ENCODE assay signal across 25 mouse cellular contexts in the genomic region with DNA sequence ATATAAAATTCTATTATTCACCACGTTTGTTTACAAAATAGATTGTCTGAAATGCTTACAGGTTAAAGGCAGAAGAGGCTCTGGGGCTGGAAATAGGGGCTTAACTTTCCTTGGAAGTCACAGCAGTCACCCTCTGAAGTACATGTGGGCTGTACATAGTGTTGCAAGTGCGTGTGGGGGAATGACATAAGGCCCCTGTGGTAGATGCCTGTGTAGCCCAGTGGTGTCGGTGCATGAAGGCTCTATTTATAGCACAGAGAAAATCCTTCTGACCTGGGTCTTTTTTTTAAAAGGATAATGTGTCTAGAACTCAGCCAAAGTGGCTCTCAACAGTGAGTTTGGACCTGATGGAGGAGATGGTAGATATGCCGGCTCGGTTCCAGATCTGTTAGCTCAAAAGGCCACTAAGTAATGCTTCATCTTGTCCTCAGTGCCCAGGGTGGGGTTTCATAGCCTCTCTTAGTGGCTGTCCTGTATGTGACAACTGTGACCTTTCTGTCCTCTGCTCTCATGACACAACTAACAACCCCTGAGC.
DNase-seq lines count a peak whose midpoint lies in the region; ATAC-seq and TF ChIP-seq lines count a peak whose summit lies in the region.
"Had no signal": no experiment of that assay in that cellular context is flagged by ENCODE, and none has a peak within 500 bp of the region (broad histone marks: within the 10 kb centered on the region; RNA-seq: fewer than 3 reads in every experiment).

No protein-coding gene starts in this region.

- H3K4me2 ChIP-seq in heart, embryonic 11.5 days, result no peak overlapping the region
- no peak overlapping the region for H3K4me2 ChIP-seq in heart, embryonic 14.5 days (ENCODE audit: low read length)
- no peak overlapping the region for H3K4me2 ChIP-seq in heart, postnatal 0 days (ENCODE audit: low read depth, low read length)
- H3K4me2 ChIP-seq: forebrain, embryonic 13.5 days; hindbrain, embryonic 12.5 days; hindbrain, embryonic 15.5 days had no signal

- intact Hi-C loops in heart, adult 2 months (cut with DNase I), result no loop called here
- intact Hi-C loops in heart, postnatal 25 days (cut with DNase I), result no loop called here

- 59% methylated on average over 5 of the region's 5 CpGs for WGBS in heart, embryonic 11.5 days (ENCODE audit: insufficient replicate concordance)
- 71% methylated on average over 5 of the region's 5 CpGs for WGBS in heart, adult 2 months
- 54% methylated on average over 5 of the region's 5 CpGs for WGBS in heart, embryonic 14.5 days
- WGBS in heart, postnatal 0 days, result 47% methylated on average over 5 of the region's 5 CpGs

- TF ChIP-seq POLR2A in heart, adult 2 months (IDR thresholded peaks at IDR 0.05; ENCODE audit: insufficient read depth, low read depth, low read length), result no peak

- no peak overlapping the region for H3K9ac ChIP-seq in heart, embryonic 11.5 days (ENCODE audit: low read depth, low read length)
- no peak overlapping the region for H3K9ac ChIP-seq in heart, adult 2 months (ENCODE audit: low read depth, low read length)
- no peak overlapping the region for H3K9ac ChIP-seq in heart, embryonic 14.5 days (ENCODE audit: low read length)
- no peak overlapping the region for H3K9ac ChIP-seq in heart, postnatal 0 days (replicated peaks; ENCODE audit: low read depth, low read length)
- H3K9ac ChIP-seq: forebrain, embryonic 13.5 days; hindbrain, embryonic 12.5 days; hindbrain, embryonic 15.5 days had no signal

- ATAC-seq in heart, embryonic 11.5 days (replicated peaks; ENCODE audit: insufficient number of reproducible peaks, low FRiP score, low TSS enrichment), result 0 out of 2 replicates have a peak, but pooled peaks have one; percentile 57
- peak; percentile 66; the same call in 1 of the 2 replicates for ATAC-seq in heart, embryonic 14.5 days (ENCODE audit: insufficient number of reproducible peaks, insufficient read depth, low FRiP score, low read depth)
- ATAC-seq in heart, postnatal 0 days (ENCODE audit: insufficient read depth, low read depth), result peak; percentile 71
- ATAC-seq: forebrain, embryonic 13.5 days; forebrain, embryonic 16.5 days; intestine, postnatal 0 days; Patski had no signal

- H3K4me1 ChIP-seq in heart, embryonic 11.5 days (ENCODE audit: control insufficient read depth, insufficient read depth, low read length), result 0 out of 2 replicates have a peak, but pooled peaks cover 3% of the 10 kb centered on the region
- no peaks in the 10 kb centered on the region for H3K4me1 ChIP-seq in heart, adult 2 months (ENCODE audit: control insufficient read depth, insufficient read depth, low read length)
- peaks cover 19% of the 10 kb centered on the region in 2 experiments for H3K4me1 ChIP-seq in heart, embryonic 14.5 days (ENCODE audit: control insufficient read depth in 2 of 2, insufficient read depth in 2 of 2, low read length in 2 of 2)
- no peaks in the 10 kb centered on the region for H3K4me1 ChIP-seq in heart, postnatal 0 days (ENCODE audit: control insufficient read depth, insufficient read depth)
- H3K4me1 ChIP-seq: forebrain, embryonic 10.5 days; forebrain, embryonic 13.5 days; hindbrain, embryonic 12.5 days had no signal

- H3K4me3 ChIP-seq in heart, embryonic 11.5 days (ENCODE audit: low read depth, low read length), result no peak overlapping the region
- no peak overlapping the region for H3K4me3 ChIP-seq in heart, adult 2 months
- H3K4me3 ChIP-seq in heart, embryonic 14.5 days (ENCODE audit: control insufficient read depth in 1 of 2, insufficient read depth in 1 of 2, low read depth in 1 of 2, low read length in 2 of 2), result no peak overlapping the region
- H3K4me3 ChIP-seq in heart, postnatal 0 days (ENCODE audit: low read depth, low read length), result no peak overlapping the region
- H3K4me3 ChIP-seq: forebrain, embryonic 10.5 days; forebrain, embryonic 13.5 days; heart, embryonic 10.5 days; hindbrain, embryonic 12.5 days; hindbrain, embryonic 15.5 days had no signal

- H3K27me3 ChIP-seq in heart, embryonic 11.5 days (ENCODE audit: control insufficient read depth, insufficient read depth, low read length), result no peaks in the 10 kb centered on the region
- H3K27me3 ChIP-seq in heart, adult 2 months (ENCODE audit: control insufficient read depth, insufficient read depth, low read length), result no peaks in the 10 kb centered on the region
- H3K27me3 ChIP-seq in heart, embryonic 14.5 days (ENCODE audit: control insufficient read depth, insufficient read depth, low read length), result no peaks in the 10 kb centered on the region
- no peaks in the 10 kb centered on the region for H3K27me3 ChIP-seq in heart, postnatal 0 days (ENCODE audit: control insufficient read depth, insufficient read depth, low read length)
- H3K27me3 ChIP-seq: CH12.LX; forebrain, embryonic 13.5 days; hindbrain, embryonic 12.5 days; hindbrain, embryonic 15.5 days; Patski had no signal

- no peak for TF ChIP-seq CTCF in heart, adult 2 months (IDR thresholded peaks at IDR 0.05)
- TF ChIP-seq CTCF in heart, postnatal 0 days (IDR thresholded peaks at IDR 0.05; ENCODE audit: low read depth), result no peak

- H3K79me2 ChIP-seq in heart, adult 2 months (replicated peaks; ENCODE audit: control insufficient read depth, insufficient read depth, low read length), result no peaks in the 10 kb centered on the region

- H3K36me3 ChIP-seq in heart, embryonic 11.5 days (ENCODE audit: control insufficient read depth, insufficient read depth, low read length), result no peaks in the 10 kb centered on the region
- no peaks in the 10 kb centered on the region for H3K36me3 ChIP-seq in heart, adult 2 months (ENCODE audit: control insufficient read depth, insufficient read depth, low read length)
- no peaks in the 10 kb centered on the region for H3K36me3 ChIP-seq in heart, embryonic 14.5 days (ENCODE audit: control insufficient read depth, insufficient read depth, low read length)
- no peaks in the 10 kb centered on the region for H3K36me3 ChIP-seq in heart, postnatal 0 days (replicated peaks; ENCODE audit: control insufficient read depth, insufficient read depth, low read length)
- H3K36me3 ChIP-seq: forebrain, embryonic 10.5 days; heart, embryonic 10.5 days; hindbrain, embryonic 12.5 days; hindbrain, embryonic 15.5 days had no signal

- peak overlapping the region; percentile 63 for H3K27ac ChIP-seq in heart, embryonic 11.5 days (ENCODE audit: low read depth, low read length)
- no peak overlapping the region for H3K27ac ChIP-seq in heart, adult 2 months
- peak overlapping the region; percentile 50 to 79; a peak in 3 of 4 replicates for H3K27ac ChIP-seq in heart, embryonic 14.5 days (replicated peaks in 1 of 2; ENCODE audit: control insufficient read depth in 1 of 2, insufficient read depth in 1 of 2, low read depth in 2 of 2, low read length in 2 of 2)
- no peak overlapping the region for H3K27ac ChIP-seq in heart, postnatal 0 days (ENCODE audit: low read depth)
- H3K27ac ChIP-seq: forebrain, embryonic 10.5 days; forebrain, embryonic 13.5 days; hindbrain, embryonic 12.5 days; hindbrain, embryonic 15.5 days had no signal

- no peak for TF ChIP-seq EP300 in heart, adult 2 months (IDR thresholded peaks at IDR 0.05; ENCODE audit: insufficient read depth, low read depth, low read length)
- TF ChIP-seq EP300 in heart, postnatal 0 days (IDR thresholded peaks at IDR 0.05; ENCODE audit: low read depth), result no peak

- no peak for DNase-seq in heart, adult 2 months
- DNase-seq in heart, adult 18-20 months, result no peak
- DNase-seq in heart, postnatal 0 days (ENCODE audit: low spot score), result peak; percentile 43
- DNase-seq in heart, postnatal 25 days (ENCODE audit: low spot score), result no peak
- DNase-seq in retina, embryonic 14.5 days (ENCODE audit: low spot score), result no peak
- DNase-seq: adrenal gland, postnatal 10 days; adrenal gland, postnatal 36 days; B cell, adult 2 months; cerebellum, adult 18-20 months; cerebellum, adult 9-10 months; cerebellum, postnatal 14 days; gastrocnemius, postnatal 25 days; kidney, adult 2 months had no signal

- H3K9me3 ChIP-seq in heart, embryonic 11.5 days (replicated peaks; ENCODE audit: control insufficient read depth, low read length), result no peaks in the 10 kb centered on the region
- no peaks in the 10 kb centered on the region for H3K9me3 ChIP-seq in heart, embryonic 14.5 days (ENCODE audit: control insufficient read depth, low read length)
- H3K9me3 ChIP-seq in heart, postnatal 0 days (replicated peaks; ENCODE audit: control insufficient read depth, low read length), result no peaks in the 10 kb centered on the region
- H3K9me3 ChIP-seq: forebrain, embryonic 10.5 days; forebrain, embryonic 13.5 days; G1E; heart, embryonic 10.5 days; hindbrain, embryonic 12.5 days; hindbrain, embryonic 15.5 days had no signal

Comparison
In these comparisons a context has a peak if more than half of its experiments do, and no peak if none do; other contexts are left out.
1. H3K27ac ChIP-seq: peak in heart, embryonic 11.5 days (single experiment) and heart, embryonic 14.5 days (2 of 2); none in heart, adult 2 months (single experiment) and heart, postnatal 0 days (single experiment).
2. Peak in every context shown above with its lines, with median percentiles within 50 percentile points of each other: ATAC-seq.